In genomic region chr9:110655651-110656007, GRCm38 (mm10) we compare ENCODE assay signal across 8 mouse cellular contexts. TPM values are rescaled to one million over a fixed set of nuclear protein-coding genes. Genes with fewer than 3 reads are reported as not detected.
DNase-seq lines count a peak whose midpoint lies in the region; ATAC-seq and TF ChIP-seq lines count a peak whose summit lies in the region.

No protein-coding gene starts in this region.

- H3K4me1 ChIP-seq in thymus, adult 2 months (replicated peaks; ENCODE audit: control insufficient read depth, insufficient read depth, low read length) = peaks cover 49% of the 10 kb centered on the region
- H3K4me1 ChIP-seq in liver, embryonic 13.5 days (replicated peaks) = peaks cover 77% of the 10 kb centered on the region

- H3K27me3 ChIP-seq in thymus, adult 2 months (ENCODE audit: control insufficient read depth, insufficient read depth, low read length) = no peaks in the 10 kb centered on the region
- peaks cover 30% of the 10 kb centered on the region for H3K27me3 ChIP-seq in liver, embryonic 13.5 days

- TF ChIP-seq CTCF in gastrocnemius, adult 2 months (IDR thresholded peaks at IDR 0.05) = no peak
- TF ChIP-seq CTCF in thymus, adult 2 months (IDR thresholded peaks at IDR 0.05; ENCODE audit: borderline replicate concordance, control insufficient read depth, extremely low read depth, insufficient read depth, low read length, poor library complexity) = no peak

- TF ChIP-seq POLR2A in thymus, adult 2 months (IDR thresholded peaks at IDR 0.05; ENCODE audit: control insufficient read depth, extremely low read depth, insufficient read depth, low read length, poor library complexity) = no peak

- peak overlapping the region; percentile 85 for H3K9ac ChIP-seq in liver, embryonic 13.5 days

- H3K9me3 ChIP-seq in liver, embryonic 13.5 days (replicated peaks) = no peaks in the 10 kb centered on the region

- peak overlapping the region; percentile 98 for H3K27ac ChIP-seq in gastrocnemius, adult 2 months
- H3K27ac ChIP-seq in thymus, adult 2 months (ENCODE audit: control insufficient read depth, insufficient read depth, low read length) = peak overlapping the region; percentile 47
- H3K27ac ChIP-seq in liver, embryonic 13.5 days = peak overlapping the region; percentile 91

- ATAC-seq in liver, embryonic 13.5 days (ENCODE audit: low read depth) = no peak

- H3K36me3 ChIP-seq in thymus, adult 2 months (ENCODE audit: control insufficient read depth, insufficient read depth, low read length) = no peaks in the 10 kb centered on the region
- no peaks in the 10 kb centered on the region; the same call in 1 of the 2 replicates for H3K36me3 ChIP-seq in liver, embryonic 13.5 days

- intact Hi-C loops in gastrocnemius, adult 2 months (cut with DNase I) = no loop called here

- 92% methylated on average over 10 of the region's 10 CpGs for WGBS in thymus, adult 2 months
- WGBS in liver, embryonic 13.5 days (ENCODE audit: insufficient replicate concordance) = 83% methylated on average over 10 of the region's 10 CpGs

- DNase-seq in gastrocnemius, adult 2 months = no peak
- no peak for DNase-seq in gastrocnemius, postnatal 4 days (ENCODE audit: low spot score in 2 of 2)
- no peak for DNase-seq in thymus, adult 2 months
- no peak for DNase-seq in thymus, postnatal 14 days
- DNase-seq in liver, embryonic 13.5 days = no peak
- DNase-seq in natural killer cell, adult 2 months (ENCODE audit: low spot score in 2 of 2) = no peak
- DNase-seq in right cerebral cortex, postnatal 36 days (ENCODE audit: low spot score in 2 of 2) = no peak
- no peak for DNase-seq in cerebellum, adult 18-20 months

- peak overlapping the region; percentile 90 for H3K4me2 ChIP-seq in liver, embryonic 13.5 days

- peak overlapping the region; percentile 79 for H3K4me3 ChIP-seq in gastrocnemius, adult 2 months
- no peak overlapping the region for H3K4me3 ChIP-seq in thymus, adult 2 months (ENCODE audit: control insufficient read depth, insufficient read depth, low read length)
- peak overlapping the region; percentile 80 for H3K4me3 ChIP-seq in liver, embryonic 13.5 days (replicated peaks)

RNA-seq across cellular contexts. Expression of gene Ccdc12, which starts 0.7 kb away (rescaled TPM):
- total RNA-seq in gastrocnemius, adult 2 months (2021) = 10 to 100 TPM; 43.4 to 51.7 TPM
- 10 to 100 TPM; 57.0 to 57.9 TPM for total RNA-seq in gastrocnemius, postnatal 4 days (2021)
- 105 and 152 TPM in 2 replicates for polyA plus RNA-seq in thymus, adult 2 months (2012; rRNA removed)
- polyA plus RNA-seq in liver, embryonic 13.5 days (2015; fragmentation: Nextera tagmentation; extraction: Ambion mirVana) = 84.4 and 86.3 TPM in 2 replicates

RNA-seq across cellular contexts. Expression of gene Nbeal2, which starts 1.7 kb away (rescaled TPM):
- 1 to 10 TPM; 4.7 to 5.0 TPM for total RNA-seq in gastrocnemius, adult 2 months (2021)
- 1 to 10 TPM; 3.1 to 3.4 TPM for total RNA-seq in gastrocnemius, postnatal 4 days (2021)
- polyA plus RNA-seq in thymus, adult 2 months (2012; rRNA removed) = 297 and 301 TPM in 2 replicates
- polyA plus RNA-seq in liver, embryonic 13.5 days (2015; fragmentation: Nextera tagmentation; extraction: Ambion mirVana) = 1.6 and 2.1 TPM in 2 replicates

RNA-seq across cellular contexts. Expression of gene Nradd, which starts 31.4 kb away (rescaled TPM):
- total RNA-seq in gastrocnemius, adult 2 months (2021) = 1 to 10 TPM in 1 of 2 experiments, under 1 TPM in 1; 0.64 to 1.2 TPM
- total RNA-seq in gastrocnemius, postnatal 4 days (2021) = 1 to 10 TPM; 4.0 to 4.3 TPM
- 9.2 and 13.2 TPM in 2 replicates for polyA plus RNA-seq in thymus, adult 2 months (2012; rRNA removed)
- polyA plus RNA-seq in liver, embryonic 13.5 days (2015; fragmentation: Nextera tagmentation; extraction: Ambion mirVana) = 2.7 and 2.8 TPM in 2 replicates

Comparison
In these comparisons a context has a peak if more than half of its experiments do, and no peak if none do; other contexts are left out.
1. H3K27ac ChIP-seq: peak in every context shown above with its lines; median percentile 98 in gastrocnemius, adult 2 months; 91 in liver, embryonic 13.5 days; 47 in thymus, adult 2 months.